Mouse (Mus musculus) bone marrow macrophage, adult 2 months (primary cell): ENCODE measurements around the gene Gm4871.

Experiments
- CTCF ChIP-seq: IDR thresholded peaks from 2 replicates; pipeline ENCODE4 v1.5.1; 2012; ENCODE audit warnings: low read depth, mild to moderate bottlenecking, low read length, moderate library complexity
- POLR2A ChIP-seq: IDR thresholded peaks from 2 replicates; pipeline ENCODE4 v1.6.1; 2012; ENCODE audit warnings: mild to moderate bottlenecking, low read depth, low read length, borderline replicate concordance

- TF ChIP-seq CTCF (no peak), POLR2A (no peak)
Observed at GRCm38 (mm10) chr5:145057907-145058306, 25.4 kb upstream of the Gm4871 start.
